Mouse (Mus musculus) midbrain, embryonic 14.5 days (tissue): Measurements from ENCODE around the gene Itgb2. TPM values are rescaled to one million over a fixed set of nuclear protein-coding genes. Genes with fewer than 3 reads are reported as not detected.

Experiments
- ATAC-seq: fragments of 200-750 bp; cut with Nextera tagmentation; 2 replicates; pipeline ENCODE4 v1.8.0; 2017; ENCODE audit warnings: moderate number of reproducible peaks, moderate library complexity; ENCODE audit not compliant: low FRiP score, low TSS enrichment
- DNase-seq: peaks from one replicate; pipeline ENCODE4 v3.0.0-alpha.2; 2015
- H3K27ac ChIP-seq: fragments of 300-500 bp; sonication (generic); replicated peaks from 2 replicates; pipeline ENCODE4 v1.5.1; 2014; ENCODE audit warnings: mild to moderate bottlenecking, low read depth, low read length, moderate library complexity
- H3K27me3 ChIP-seq: fragments of 300-500 bp; sonication (generic); 2 replicates; pipeline ENCODE4 v1.6.1; 2014; ENCODE audit warnings: low read length, control low read depth, mixed read lengths; ENCODE audit not compliant: control insufficient read depth, insufficient read depth
- H3K36me3 ChIP-seq: fragments of 300-500 bp; sonication (generic); 2 replicates; pipeline ENCODE4 v1.6.1; 2014; ENCODE audit warnings: low read length, control low read depth; ENCODE audit not compliant: control insufficient read depth, insufficient read depth
- H3K4me1 ChIP-seq: fragments of 300-500 bp; sonication (generic); 2 replicates; pipeline ENCODE4 v1.6.1; 2014; ENCODE audit warnings: mild to moderate bottlenecking, antibody characterized with exemption, low read length, control low read depth; ENCODE audit not compliant: control insufficient read depth, insufficient read depth
- H3K4me2 ChIP-seq: fragments of 300-500 bp; sonication (generic); 2 replicates; pipeline ENCODE4 v1.6.1; 2014; ENCODE audit warnings: mild to moderate bottlenecking, low read length, moderate library complexity
- H3K4me3 ChIP-seq: fragments of 300-500 bp; sonication (generic); replicated peaks from 2 replicates; pipeline ENCODE4 v1.5.1; 2014; ENCODE audit warnings: low read depth, low read length
- H3K9ac ChIP-seq: fragments of 300-500 bp; sonication (generic); replicated peaks from 2 replicates; pipeline ENCODE4 v1.6.1; 2014; ENCODE audit warnings: mild to moderate bottlenecking, low read length, moderate library complexity
- H3K9me3 ChIP-seq: fragments of 300-500 bp; sonication (generic); 2 replicates; pipeline ENCODE4 v1.6.1; 2016; ENCODE audit warnings: low read length, control low read depth, mixed read lengths; ENCODE audit not compliant: control insufficient read depth
- WGBS: fragments of 180-500 bp; shearing (Covaris S2); extraction: QIAGEN DNeasy Blood & Tissue Kit; methylation state at CpG from one replicate; pipeline ENCODE4 v1.1.7; 2014; 5-methylcytosine and 5-hydroxymethylcytosine counted together
- polyA plus RNA-seq: library from polyadenylated mRNA; unstranded; fragments of >200 nt; fragmentation: Nextera tagmentation; extraction: Ambion mirVana; gene quantifications from 2 replicates; pipeline ENCODE4 v1.2.1, GENCODE M21; 2014

Itgb2 gene
- polyA plus RNA-seq, 1 experiment from 2014 or later = 0.91 TPM

DNA sequence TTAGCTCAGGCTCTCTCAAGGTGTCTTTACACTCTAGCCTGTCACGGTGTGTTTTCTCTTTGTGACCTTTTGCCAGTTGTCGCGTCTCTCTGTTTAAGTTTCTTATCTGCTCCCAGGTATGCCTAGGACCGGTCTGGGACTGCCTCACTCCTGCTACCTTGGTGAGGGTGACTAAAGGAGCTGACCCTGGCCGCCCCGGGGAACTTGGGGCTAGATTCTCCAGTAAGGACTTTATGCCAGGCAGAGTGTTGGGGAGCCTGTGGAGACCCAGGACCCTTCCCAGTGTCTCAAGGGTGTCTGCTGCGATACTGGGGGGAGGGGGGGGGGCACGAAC is 52.2 kb downstream of the Itgb2 start:
- Histone ChIP-seq H3K4me1 (peaks cover 12% of the 10 kb centered on the region), H3K9me3 (no peaks in the 10 kb centered on the region), H3K36me3 (peaks cover 5% of the 10 kb centered on the region; the same call in 1 of the 2 replicates), H3K27ac (no peak overlapping the region), H3K27me3 (no peaks in the 10 kb centered on the region), H3K4me2 (peak overlapping the region; percentile 84), H3K4me3 (peak overlapping the region; percentile 85), H3K9ac (peak overlapping the region; percentile 83)
- 13% methylated on average over 8 of the region's 8 CpGs for WGBS
- DNase-seq = no peak
- ATAC-seq = no peak

DNA sequence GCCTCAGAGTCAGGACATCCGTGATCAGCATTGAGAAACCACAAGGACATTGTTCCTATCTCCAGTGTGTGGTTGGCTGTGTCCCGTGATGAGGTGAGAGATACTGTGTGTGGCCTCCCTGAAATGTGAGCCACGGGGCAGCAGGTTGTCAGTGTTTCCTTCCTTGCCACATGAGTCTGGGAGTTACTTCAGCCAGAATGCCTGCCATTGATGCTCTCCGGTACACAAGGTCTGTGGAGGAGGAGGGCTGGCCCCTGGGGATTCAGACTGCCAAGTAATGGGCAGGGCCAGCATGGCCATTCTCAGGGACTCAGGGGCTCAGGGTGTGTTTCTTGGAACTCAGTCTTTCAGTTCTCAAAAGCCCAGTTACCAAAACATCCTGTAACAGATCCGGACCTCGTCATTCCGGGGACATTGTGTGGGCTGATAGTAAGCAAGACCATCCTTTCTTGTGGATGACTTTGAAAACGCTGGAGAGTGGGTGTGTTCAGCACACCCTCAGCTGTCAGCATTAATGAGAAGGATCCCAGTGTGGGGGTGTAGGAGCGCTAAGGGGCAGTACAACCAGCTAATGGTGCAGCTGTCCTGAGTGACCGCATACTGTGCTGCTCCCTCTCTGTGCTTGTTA is 53.9 kb downstream of the Itgb2 start:
- no peak for ATAC-seq
- H3K4me2 ChIP-seq = no peak overlapping the region
- no peak for DNase-seq

DNA sequence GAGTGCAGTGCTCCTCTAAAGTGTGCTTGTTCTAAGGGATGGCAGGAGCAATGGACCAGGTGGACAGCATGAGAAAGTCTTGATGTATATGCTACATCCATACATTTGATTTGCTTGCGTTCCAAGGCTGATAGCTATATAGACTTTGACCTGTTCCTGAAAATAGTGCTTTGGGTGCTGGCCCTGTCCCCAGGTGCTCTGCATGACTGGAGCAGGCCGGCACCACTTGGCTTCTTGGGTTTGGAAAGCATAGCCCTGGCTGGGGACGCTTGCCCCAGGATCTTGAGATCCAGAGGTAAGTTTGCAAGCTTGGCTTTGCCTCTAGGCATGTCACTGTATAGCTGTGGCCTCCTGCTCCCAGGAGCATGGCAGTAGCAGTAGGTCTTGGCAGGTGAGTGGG is 56.6 kb downstream of the Itgb2 start:
- DNase-seq = no peak
- Histone ChIP-seq H3K9me3 (no peaks in the 10 kb centered on the region), H3K27me3 (no peaks in the 10 kb centered on the region), H3K36me3 (peaks cover 38% of the 10 kb centered on the region), H3K4me1 (peaks cover 12% of the 10 kb centered on the region), H3K9ac (no peak overlapping the region), H3K4me3 (no peak overlapping the region), H3K27ac (no peak overlapping the region), H3K4me2 (no peak overlapping the region)
- no peak for ATAC-seq
- WGBS = 89% methylated on average over 3 of the region's 3 CpGs

More for the DNA sequence above, 53.9 kb downstream of the Itgb2 start:
- 85% methylated on average over 10 of the region's 10 CpGs for WGBS
- Histone ChIP-seq H3K9me3 (no peaks in the 10 kb centered on the region), H3K9ac (no peak overlapping the region), H3K4me1 (peaks cover 12% of the 10 kb centered on the region), H3K36me3 (peaks cover 14% of the 10 kb centered on the region; the same call in 1 of the 2 replicates), H3K4me3 (no peak overlapping the region), H3K27me3 (no peaks in the 10 kb centered on the region), H3K27ac (no peak overlapping the region)

DNA sequence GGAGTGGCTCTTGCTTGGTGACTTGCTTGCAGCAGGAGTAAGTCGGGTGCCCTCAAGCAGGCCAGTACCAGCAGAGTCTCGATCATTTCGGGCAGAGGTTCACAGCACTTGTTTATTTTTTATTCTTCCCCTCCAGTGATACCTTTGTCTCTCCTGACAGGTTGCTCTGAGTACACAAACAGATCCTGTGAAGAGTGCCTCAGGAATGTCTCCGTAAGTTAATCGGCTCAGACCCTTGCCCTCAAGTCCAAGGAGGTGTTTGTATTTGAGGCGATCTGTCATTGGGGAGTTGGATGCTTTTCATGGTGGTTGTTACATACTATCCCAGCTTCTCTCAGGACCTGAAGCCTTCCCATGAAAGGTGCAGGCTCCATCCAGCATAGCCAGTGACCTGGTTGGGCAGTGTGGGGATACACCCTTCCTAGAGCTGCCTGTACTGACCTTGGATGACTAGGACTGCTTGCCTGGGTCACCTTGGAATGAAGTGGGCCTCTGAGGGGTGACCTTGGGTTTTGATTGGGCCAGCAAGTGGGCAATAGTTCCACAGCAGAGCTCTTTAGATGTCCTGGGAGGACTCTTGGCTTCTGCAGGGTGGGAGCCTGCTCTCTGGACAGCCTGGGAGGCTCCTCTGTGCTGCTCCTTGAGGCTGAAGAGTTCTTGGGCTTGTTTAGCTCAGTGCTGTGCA is 57.2 kb downstream of the Itgb2 start:
- Histone ChIP-seq H3K36me3 (peaks cover 44% of the 10 kb centered on the region), H3K9ac (no peak overlapping the region), H3K27ac (no peak overlapping the region), H3K27me3 (no peaks in the 10 kb centered on the region), H3K4me2 (no peak overlapping the region), H3K4me1 (peaks cover 11% of the 10 kb centered on the region), H3K4me3 (no peak overlapping the region), H3K9me3 (no peaks in the 10 kb centered on the region)
- 94% methylated on average over 6 of the region's 6 CpGs for WGBS
- ATAC-seq (no peak), DNase-seq (no peak)

DNA sequence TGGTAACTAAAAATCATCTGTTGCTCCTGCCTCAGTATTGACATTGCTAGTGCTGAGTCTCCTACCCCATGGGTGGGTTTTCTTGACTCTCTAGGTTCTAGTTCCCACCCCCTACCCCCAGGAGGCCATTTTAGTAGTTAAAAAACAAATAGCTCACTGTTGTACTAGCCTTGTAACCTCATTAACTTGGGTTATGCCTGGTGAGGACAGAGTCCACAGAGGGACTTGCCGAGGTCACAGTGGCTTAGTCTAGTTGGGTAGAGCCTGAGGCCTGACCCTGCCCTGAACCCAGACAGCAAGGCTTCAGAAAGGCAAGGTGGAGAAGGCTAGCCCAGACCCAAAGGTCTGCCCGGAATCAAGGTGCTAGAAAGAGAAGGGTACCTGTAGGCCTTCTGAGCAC is 58.0 kb downstream of the Itgb2 start:
- ATAC-seq (no peak), DNase-seq (no peak)
- H3K36me3 ChIP-seq = peaks cover 49% of the 10 kb centered on the region
- H3K4me3 ChIP-seq = no peak overlapping the region
- H3K9ac ChIP-seq = no peak overlapping the region
- WGBS = 79% methylated on average over 2 of the region's 2 CpGs
- H3K4me2 ChIP-seq = no peak overlapping the region
- no peak overlapping the region for H3K27ac ChIP-seq
- peaks cover 3% of the 10 kb centered on the region for H3K4me1 ChIP-seq
- no peaks in the 10 kb centered on the region for H3K9me3 ChIP-seq
- no peaks in the 10 kb centered on the region for H3K27me3 ChIP-seq

DNA sequence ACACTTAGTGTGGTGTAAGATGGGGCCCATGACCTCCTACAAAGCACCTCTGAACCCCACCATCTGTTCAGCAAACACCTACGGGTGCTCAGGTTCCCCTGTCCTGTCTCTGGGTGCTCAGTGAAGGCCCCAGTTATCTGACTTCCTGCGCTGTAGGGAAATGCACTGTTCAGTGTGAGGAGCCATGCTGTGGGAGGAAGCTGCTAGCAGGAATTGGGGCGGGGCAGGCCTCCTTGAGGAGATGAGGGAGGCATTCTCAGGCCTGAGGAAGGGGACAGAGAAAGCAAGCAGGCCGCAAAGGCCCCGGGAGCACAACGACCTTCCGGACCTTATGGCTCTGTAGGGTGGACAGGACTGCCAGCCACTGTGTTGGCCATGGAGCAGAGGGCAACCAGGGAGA is 59.1 kb downstream of the Itgb2 start:
- Histone ChIP-seq H3K36me3 (peaks cover 60% of the 10 kb centered on the region), H3K27me3 (no peaks in the 10 kb centered on the region), H3K9me3 (no peaks in the 10 kb centered on the region), H3K4me3 (no peak overlapping the region), H3K9ac (no peak overlapping the region), H3K4me2 (no peak overlapping the region), H3K27ac (0 out of 2 replicates have a peak overlapping the region, but pooled peaks have one; percentile 5), H3K4me1 (no peaks in the 10 kb centered on the region)
- ATAC-seq (no peak), DNase-seq (no peak)
- 92% methylated on average over 7 of the region's 7 CpGs for WGBS

DNA sequence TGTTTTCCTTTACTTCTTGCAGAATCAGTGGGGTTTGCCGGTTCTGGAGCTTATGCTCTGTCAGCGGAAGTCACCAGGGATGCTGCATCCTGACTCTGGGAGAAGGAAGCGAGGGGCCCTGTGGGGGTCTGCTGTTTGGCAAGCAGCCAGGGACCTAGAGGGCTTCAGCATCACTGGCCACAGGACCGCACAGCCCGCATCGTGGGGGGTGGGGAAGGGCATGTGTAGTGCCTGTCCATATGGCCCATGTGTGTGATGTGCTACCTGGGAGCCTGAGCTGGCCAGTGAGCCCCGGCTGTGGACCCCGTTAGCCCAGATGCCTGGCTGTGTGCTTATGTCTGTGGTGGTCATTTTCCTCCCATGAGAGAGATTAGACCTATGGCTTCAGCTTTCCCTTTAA is 59.7 kb downstream of the Itgb2 start:
- no peak overlapping the region for H3K9ac ChIP-seq
- H3K4me1 ChIP-seq = no peaks in the 10 kb centered on the region
- DNase-seq (no peak), ATAC-seq (no peak)
- no peak overlapping the region for H3K4me2 ChIP-seq
- no peaks in the 10 kb centered on the region for H3K9me3 ChIP-seq
- no peak overlapping the region for H3K27ac ChIP-seq
- H3K36me3 ChIP-seq = peaks cover 66% of the 10 kb centered on the region
- WGBS = 79% methylated on average over 8 of the region's 8 CpGs
- H3K4me3 ChIP-seq = no peak overlapping the region
- H3K27me3 ChIP-seq = no peaks in the 10 kb centered on the region

DNA sequence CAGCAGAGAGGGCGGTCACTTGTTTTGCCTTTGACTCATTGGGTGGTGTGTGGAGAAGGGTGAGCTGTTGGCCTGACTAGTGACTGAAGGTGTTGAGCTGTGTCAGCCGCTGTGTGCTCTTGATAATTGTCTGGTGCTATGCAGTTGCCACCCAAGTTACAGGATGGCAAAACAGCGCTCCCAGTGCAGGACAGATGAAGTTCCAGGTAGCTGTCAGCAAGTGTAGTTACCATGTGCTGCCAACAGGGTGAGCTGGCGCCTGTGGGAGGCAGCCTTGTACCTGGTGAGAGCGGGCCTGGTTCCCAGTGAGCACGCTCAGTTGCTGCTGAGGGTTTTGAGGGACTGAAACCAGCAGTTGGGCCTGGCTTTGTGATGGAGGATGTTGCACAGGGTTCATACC is 60.8 kb downstream of the Itgb2 start:
- no peaks in the 10 kb centered on the region for H3K4me1 ChIP-seq
- peak; percentile 20; the same call in 1 of the 2 replicates for ATAC-seq
- peak; percentile 59 for DNase-seq
- no peaks in the 10 kb centered on the region for H3K27me3 ChIP-seq
- no peak overlapping the region for H3K4me2 ChIP-seq
- H3K9me3 ChIP-seq = no peaks in the 10 kb centered on the region
- no peak overlapping the region for H3K27ac ChIP-seq
- 39% methylated on average over 6 of the region's 6 CpGs for WGBS
- H3K36me3 ChIP-seq = peaks cover 77% of the 10 kb centered on the region
- no peak overlapping the region for H3K9ac ChIP-seq
- H3K4me3 ChIP-seq = no peak overlapping the region

DNA sequence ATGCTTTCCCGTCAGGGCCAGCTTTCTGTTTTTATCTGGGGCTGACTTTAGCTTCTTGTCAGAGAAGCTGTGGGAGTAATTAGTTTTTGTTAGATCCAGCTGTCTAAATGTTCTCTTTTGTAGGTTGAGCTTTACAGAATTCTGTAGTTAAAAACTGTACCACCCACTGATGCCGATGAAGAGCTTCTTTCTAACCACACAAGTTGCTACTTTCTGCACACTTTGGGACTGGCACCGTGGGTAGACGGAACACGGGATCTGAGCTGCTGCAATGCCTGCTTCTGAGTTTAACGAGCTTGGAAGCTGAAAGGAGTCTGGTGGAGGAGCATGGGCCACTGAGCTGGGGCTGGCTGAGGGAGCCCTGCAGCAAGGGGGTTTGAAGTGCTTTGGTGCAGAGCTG is 61.5 kb downstream of the Itgb2 start:
- Histone ChIP-seq H3K9me3 (no peaks in the 10 kb centered on the region), H3K27me3 (no peaks in the 10 kb centered on the region), H3K27ac (no peak overlapping the region), H3K4me2 (no peak overlapping the region), H3K4me1 (no peaks in the 10 kb centered on the region), H3K9ac (no peak overlapping the region), H3K4me3 (no peak overlapping the region), H3K36me3 (peaks cover 84% of the 10 kb centered on the region)
- DNase-seq (no peak), ATAC-seq (no peak)
- 85% methylated on average over 6 of the region's 6 CpGs for WGBS
